Mouse (Mus musculus) G1E (cell line): ENCODE measurements around the gene Gpr85. TPM values are rescaled to one million over a fixed set of nuclear protein-coding genes. Genes with fewer than 3 reads are reported as not detected.

Experiments
- ATAC-seq: 2 replicates; pipeline ENCODE4 v1.8.0; 2016; ENCODE audit warnings: mild to moderate bottlenecking; ENCODE audit not compliant: insufficient number of reproducible peaks, poor library complexity, low FRiP score, severe bottlenecking; ENCODE audit errors: extremely low read depth
- DNase-seq: peaks from one replicate; pipeline ENCODE4 v3.0.0; 2012; ENCODE audit warnings: low spot score
- H3K27me3 ChIP-seq: 2 replicates; pipeline ENCODE4 v1.6.1; 2012; ENCODE audit warnings: mild to moderate bottlenecking, low read length, inconsistent platforms; ENCODE audit not compliant: insufficient read depth
- H3K36me3 ChIP-seq: replicated peaks from 2 replicates; pipeline ENCODE3; 2012; ENCODE audit warnings: mild to moderate bottlenecking, inconsistent platforms
- H3K4me1 ChIP-seq: 2 replicates; pipeline ENCODE4 v1.6.1; 2012; ENCODE audit warnings: low read depth, low read length, inconsistent platforms, mixed read lengths; ENCODE audit not compliant: insufficient read depth
- H3K4me3 ChIP-seq: 2 replicates; pipeline ENCODE4 v1.5.1; 2012; ENCODE audit warnings: low read depth, mild to moderate bottlenecking, inconsistent platforms, low read length, moderate library complexity, mixed read lengths
- H3K9me3 ChIP-seq: replicated peaks from 2 replicates; pipeline ENCODE4 v1.6.1; 2012; ENCODE audit warnings: inconsistent platforms
- CTCF ChIP-seq: IDR thresholded peaks from 2 replicates; pipeline ENCODE4 v1.5.1; 2012; ENCODE audit warnings: low read depth, low read length, inconsistent platforms, mixed read lengths
- GATA1 ChIP-seq: IDR thresholded peaks from 2 replicates; pipeline ENCODE4 v1.6.1; 2012; ENCODE audit warnings: borderline replicate concordance, low read length, inconsistent platforms, mixed read lengths
- GATA2 ChIP-seq: IDR thresholded peaks from 2 replicates; pipeline ENCODE4 v1.6.1; 2012; ENCODE audit warnings: low read depth, low read length, inconsistent platforms, borderline replicate concordance
- POLR2AphosphoS5 ChIP-seq: IDR thresholded peaks from 2 replicates; pipeline ENCODE4 v1.6.1; 2012; ENCODE audit warnings: low read depth, low read length, inconsistent platforms; ENCODE audit not compliant: insufficient replicate concordance
- TAL1 ChIP-seq: conservative IDR thresholded peaks from 2 replicates; pipeline ENCODE4 v1.6.1; 2012; ENCODE audit warnings: low read depth, low read length, inconsistent platforms, mixed read lengths
- polyA plus RNA-seq: library from polyadenylated mRNA; stranded (reverse); fragments of >175 nt; gene quantifications from 2 replicates; pipeline ENCODE4 v1.2.3, GENCODE M21; 2012
- total RNA-seq, 2 experiments: library from RNA; stranded (forward) in 1 of 2; stranded (reverse) in 1 of 2; fragments of 200-1000 nt in 1 of 2; fragments of >200 nt in 1 of 2; fragmentation: Nextera tagmentation in 1 of 2; gene quantifications; 2 replicates each; pipeline ENCODE4 v1.2.3; 2014 to 2017

Gpr85 gene
- total and polyA plus RNA-seq, 3 experiments = 0.27 TPM; not detected in 2

- DNase-seq (no peak), ATAC-seq (no peak)
- H3K4me3 ChIP-seq = no peak overlapping the region
- no peaks in the 10 kb centered on the region for H3K36me3 ChIP-seq
- no peak for TF ChIP-seq GATA2
- TF ChIP-seq CTCF = no peak
- TF ChIP-seq POLR2AphosphoS5 = no peak
- no peak for TF ChIP-seq GATA1
- no peak for TF ChIP-seq TAL1
- H3K4me1 ChIP-seq = no peaks in the 10 kb centered on the region
- H3K27me3 ChIP-seq = peaks cover 11% of the 10 kb centered on the region; the same call in 1 of the 2 replicates
- H3K9me3 ChIP-seq = no peaks in the 10 kb centered on the region
Measured at GRCm38 (mm10) chr6:13838677-13839344, 931 bp downstream of the Gpr85 start.

DNA sequence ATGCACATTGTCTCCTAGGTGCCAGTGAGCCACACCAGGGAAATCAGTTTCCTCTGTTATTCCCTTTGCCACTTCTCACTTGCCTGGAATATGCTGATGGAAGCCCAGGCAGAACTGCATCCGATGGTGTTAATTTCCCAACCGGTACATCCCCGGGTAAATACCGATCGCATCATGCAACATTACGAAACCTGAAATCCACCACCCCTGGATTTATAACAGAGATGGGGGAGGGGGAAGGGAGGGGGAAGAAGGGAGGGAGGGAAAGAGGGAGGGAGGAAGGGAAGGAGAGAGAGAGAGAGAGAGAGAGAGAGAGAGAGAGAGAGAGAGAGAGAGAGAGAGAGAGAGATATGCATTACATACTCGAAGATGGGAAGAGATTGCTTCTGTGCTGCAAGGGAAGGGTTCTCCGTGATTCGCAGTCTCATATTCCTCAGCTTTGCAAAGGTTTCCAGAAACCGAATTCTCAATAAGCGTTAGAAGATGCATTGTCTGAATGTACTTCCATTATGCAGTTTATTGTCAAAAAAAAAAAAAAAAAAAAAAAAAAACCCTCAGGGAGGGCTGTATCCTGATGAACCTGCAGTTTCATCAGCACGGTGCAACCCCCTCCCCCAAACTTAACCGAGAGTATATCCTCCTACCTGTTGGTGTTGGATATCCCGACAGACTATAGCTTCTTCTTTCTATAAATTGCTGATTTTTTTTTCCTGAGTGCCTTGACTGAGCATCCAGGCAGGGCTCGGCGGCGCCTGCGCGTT lies 1.6 kb downstream of the Gpr85 start:
- Histone ChIP-seq H3K4me1 (no peaks in the 10 kb centered on the region), H3K36me3 (no peaks in the 10 kb centered on the region), H3K4me3 (no peak overlapping the region), H3K9me3 (no peaks in the 10 kb centered on the region), H3K27me3 (peaks cover 11% of the 10 kb centered on the region; the same call in 1 of the 2 replicates)
- DNase-seq (no peak), ATAC-seq (no peak)
- no peak for TF ChIP-seq GATA2
- TF ChIP-seq GATA1 = no peak

- H3K4me3 ChIP-seq = no peak overlapping the region
- ATAC-seq = no peak
Measured at GRCm38 (mm10) chr6:13836967-13837570, 2.7 kb downstream of the Gpr85 start.

DNA sequence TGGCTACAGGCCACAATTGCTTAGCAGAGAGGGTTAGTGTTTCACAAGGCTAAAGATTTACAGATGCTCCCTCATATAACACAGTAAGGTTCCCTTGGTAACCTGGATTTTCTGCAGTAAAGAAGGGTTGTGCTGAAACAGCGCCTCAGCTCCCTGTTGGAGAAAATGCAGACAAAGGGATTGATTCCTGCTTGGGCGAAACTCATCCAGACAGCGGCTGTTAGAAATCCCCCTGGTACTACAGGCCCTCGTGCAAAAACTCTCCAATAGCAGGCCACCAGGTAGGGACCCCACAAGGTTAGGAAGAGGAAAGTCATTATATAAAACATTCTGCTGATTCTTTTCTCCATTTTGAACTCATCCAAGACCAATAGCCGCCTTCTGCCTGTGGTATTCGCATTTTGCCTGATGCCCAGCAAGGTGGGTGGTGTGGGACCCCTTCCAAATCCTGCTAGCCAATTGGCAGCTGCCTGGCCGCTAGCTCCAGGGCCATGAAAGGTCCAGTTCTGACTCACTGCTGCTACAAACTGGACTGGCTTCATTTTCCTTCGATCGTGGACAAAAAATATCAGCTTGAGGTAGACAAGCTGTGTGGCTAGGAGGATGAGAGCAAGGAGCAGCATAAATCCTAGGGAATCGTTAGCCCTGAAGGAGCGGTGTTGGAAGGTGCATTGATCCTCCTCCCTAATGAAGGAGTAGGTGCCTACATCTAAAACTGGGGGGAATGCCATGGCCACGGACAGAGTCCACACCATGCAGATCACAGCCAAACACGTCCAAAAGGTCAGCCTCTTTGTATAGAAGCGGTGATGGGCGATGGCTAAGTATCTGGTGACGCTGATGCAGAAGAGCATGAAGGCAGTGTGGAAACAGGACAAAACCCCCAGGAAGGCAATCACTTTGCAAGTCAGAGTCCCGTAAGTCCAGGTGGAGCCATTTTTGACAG lies 3.7 kb downstream of the Gpr85 start:
- peaks cover 11% of the 10 kb centered on the region; the same call in 1 of the 2 replicates for H3K27me3 ChIP-seq
- no peaks in the 10 kb centered on the region for H3K4me1 ChIP-seq
- DNase-seq = no peak
- H3K36me3 ChIP-seq = no peaks in the 10 kb centered on the region
- H3K4me3 ChIP-seq = no peak overlapping the region
- no peaks in the 10 kb centered on the region for H3K9me3 ChIP-seq
- ATAC-seq = no peak
- TF ChIP-seq TAL1 (no peak), GATA1 (no peak), POLR2AphosphoS5 (no peak), CTCF (no peak), GATA2 (no peak)

More at GRCm38 (mm10) chr6:13836967-13837570, 2.7 kb downstream of the Gpr85 start:
- DNase-seq = no peak
- Histone ChIP-seq H3K4me1 (no peaks in the 10 kb centered on the region), H3K36me3 (no peaks in the 10 kb centered on the region), H3K9me3 (no peaks in the 10 kb centered on the region), H3K27me3 (peaks cover 11% of the 10 kb centered on the region; the same call in 1 of the 2 replicates)
- no peak for TF ChIP-seq CTCF
- TF ChIP-seq TAL1 = no peak
- no peak for TF ChIP-seq POLR2AphosphoS5
- TF ChIP-seq GATA2 = no peak
- no peak for TF ChIP-seq GATA1

DNA sequence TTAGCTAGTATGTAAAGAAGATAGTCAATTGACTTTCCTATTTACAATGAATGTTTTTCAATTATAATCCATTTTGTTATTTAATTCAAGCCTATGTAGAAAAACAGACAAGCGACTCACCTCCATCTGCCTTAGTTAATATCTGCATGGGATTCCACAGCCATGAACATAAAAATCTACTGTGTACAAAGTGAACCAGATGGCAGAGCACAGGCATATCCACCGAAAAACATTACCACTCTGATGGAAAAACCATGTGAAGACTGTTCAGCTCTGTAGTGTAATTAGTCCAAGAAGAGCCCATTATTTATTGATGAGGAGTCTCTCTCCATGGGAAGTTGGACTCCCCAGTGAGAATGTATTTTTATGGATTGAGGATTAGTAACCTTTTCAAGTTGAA lies 7.0 kb downstream of the Gpr85 start:
- Histone ChIP-seq H3K4me1 (no peaks in the 10 kb centered on the region), H3K36me3 (no peaks in the 10 kb centered on the region), H3K9me3 (no peaks in the 10 kb centered on the region), H3K27me3 (peaks cover 15% of the 10 kb centered on the region), H3K4me3 (no peak overlapping the region)
- ATAC-seq = no peak
- DNase-seq = no peak
- no peak for TF ChIP-seq TAL1
- no peak for TF ChIP-seq GATA1
- no peak for TF ChIP-seq CTCF
- no peak for TF ChIP-seq POLR2AphosphoS5
- no peak for TF ChIP-seq GATA2
